Mouse (Mus musculus) liver, postnatal 0 days (tissue): ENCODE measurements at regions not wholly inside any gene's neighbourhood (a gene's known extent, or its start where the extent isn't known, plus 50 kb on each side); places are given as distances from the start of the nearest gene placed in this dataset.

ENCODE experiments used
- CTCF ChIP-seq: sonication (generic); IDR thresholded peaks from 2 replicates; pipeline ENCODE4 v1.5.1; 2016; ENCODE audit warnings: antibody characterized with exemption, low read depth
- EP300 ChIP-seq: IDR thresholded peaks from 2 replicates; pipeline ENCODE4 v1.6.1; 2016; ENCODE audit warnings: antibody characterized with exemption, low read depth, mild to moderate bottlenecking

GRCm38 (mm10) chr7:134612175-134612633 is 58.2 kb upstream of the Dock1 start:
- TF ChIP-seq CTCF (no peak), EP300 (no peak)
